Mouse (Mus musculus) liver, adult (tissue): ENCODE measurements around the gene Mrpl49.

ENCODE experiments used
- GATA4 ChIP-seq: IDR thresholded peaks from 2 replicates; pipeline ENCODE4 v1.6.1; 2014; ENCODE audit warnings: mild to moderate bottlenecking, low read length; ENCODE audit not compliant: insufficient replicate concordance

The Mrpl49 gene

GRCm38 (mm10) chr19:6023930-6024329, 33.7 kb downstream of the Mrpl49 start:
- TF ChIP-seq GATA4: no peak

GRCm38 (mm10) chr19:6023059-6023458, 34.5 kb downstream of the Mrpl49 start:
- no peak for TF ChIP-seq GATA4

GRCm38 (mm10) chr19:6020276-6020675, 37.3 kb downstream of the Mrpl49 start:
- no peak for TF ChIP-seq GATA4

- no peak for TF ChIP-seq GATA4
These were observed 39.2 kb downstream of the Mrpl49 start for GRCm38 (mm10) chr19:6018142-6019089.

GRCm38 (mm10) chr19:6016532-6016931, 41.1 kb downstream of the Mrpl49 start:
- TF ChIP-seq GATA4: no peak

GRCm38 (mm10) chr19:6015511-6016315, 41.9 kb downstream of the Mrpl49 start, which contains the start of gene Capn1:
Gene Capn1 (minus strand): TSS chr19:6015897.
- no peak for TF ChIP-seq GATA4

- peak; percentile 18; the same call in 1 of the 2 replicates for TF ChIP-seq GATA4
These were observed 42.5 kb downstream of the Mrpl49 start for GRCm38 (mm10) chr19:6014991-6015510.

GRCm38 (mm10) chr19:6013691-6014090, 43.9 kb downstream of the Mrpl49 start:
- no peak for TF ChIP-seq GATA4

GRCm38 (mm10) chr19:6009137-6009536, 48.4 kb downstream of the Mrpl49 start:
- TF ChIP-seq GATA4: no peak

- TF ChIP-seq GATA4: no peak
These were observed 50.6 kb downstream of the Mrpl49 start for GRCm38 (mm10) chr19:6007013-6007412.

- no peak for TF ChIP-seq GATA4
These were observed 52.0 kb downstream of the Mrpl49 start for GRCm38 (mm10) chr19:6005541-6005940.
